Mouse (Mus musculus): ENCODE measurements around the gene Ampd3. TPM values are rescaled to one million over a fixed set of nuclear protein-coding genes. Genes with fewer than 3 reads are reported as not detected.
A peak's percentile ranks its signal among the peaks of the same experiment; 100 is the strongest.

The Ampd3 gene
- polyA plus RNA-seq, 2 experiments = 7.0 to 7.1 TPM

GRCm38 (mm10) chr7:110769094-110769493 lies 1.1 kb downstream of the Ampd3 start:
- Histone ChIP-seq H3K27me3 (ENCODE audit: control insufficient read depth, insufficient read depth, low read length) (peaks cover 8% of the 10 kb centered on the region; the same call in 1 of the 2 replicates), H3K9ac (ENCODE audit: low read depth, low read length, severe bottlenecking) (peak overlapping the region; percentile 76), H3K4me3 (replicated peaks; ENCODE audit: low read length) (peak overlapping the region; percentile 53), H3K4me2 (replicated peaks; ENCODE audit: low read depth, low read length, severe bottlenecking) (peak overlapping the region; percentile 98), H3K36me3 (ENCODE audit: control insufficient read depth, insufficient read depth, low read length) (no peaks in the 10 kb centered on the region), H3K9me3 (ENCODE audit: control insufficient read depth, low read length) (no peaks in the 10 kb centered on the region), H3K4me1 (ENCODE audit: control insufficient read depth, insufficient read depth, low read length) (peaks cover 15% of the 10 kb centered on the region), H3K27ac (replicated peaks; ENCODE audit: low read depth, low read length) (no peak overlapping the region)
- ATAC-seq (ENCODE audit: low FRiP score, low read depth) (no peak), DNase-seq (ENCODE audit: low spot score) (no peak)
- 34% methylated on average over 4 of the region's 4 CpGs for WGBS
- no peak for TF ChIP-seq POLR2A (IDR thresholded peaks at IDR 0.05; ENCODE audit: borderline replicate concordance, extremely low read depth, insufficient read depth, insufficient read length)

GRCm38 (mm10) chr7:110770949-110771348 lies 2.9 kb downstream of the Ampd3 start:
- no peak overlapping the region for H3K4me3 ChIP-seq (replicated peaks; ENCODE audit: low read length)
- no peak overlapping the region for H3K4me2 ChIP-seq (replicated peaks; ENCODE audit: low read depth, low read length, severe bottlenecking)
- H3K4me1 ChIP-seq (ENCODE audit: control insufficient read depth, insufficient read depth, low read length) = peaks cover 18% of the 10 kb centered on the region
- no peaks in the 10 kb centered on the region for H3K36me3 ChIP-seq (ENCODE audit: control insufficient read depth, insufficient read depth, low read length)
- peaks cover 8% of the 10 kb centered on the region; the same call in 1 of the 2 replicates for H3K27me3 ChIP-seq (ENCODE audit: control insufficient read depth, insufficient read depth, low read length)
- DNase-seq (ENCODE audit: low spot score) (no peak), ATAC-seq (ENCODE audit: low FRiP score, low read depth) (no peak)
- no peak overlapping the region for H3K9ac ChIP-seq (ENCODE audit: low read depth, low read length, severe bottlenecking)
- no peak for TF ChIP-seq POLR2A (IDR thresholded peaks at IDR 0.05; ENCODE audit: borderline replicate concordance, extremely low read depth, insufficient read depth, insufficient read length)
- H3K9me3 ChIP-seq (ENCODE audit: control insufficient read depth, low read length) = no peaks in the 10 kb centered on the region
- no peak overlapping the region for H3K27ac ChIP-seq (replicated peaks; ENCODE audit: low read depth, low read length)
- WGBS = 82% methylated on average over 4 of the region's 4 CpGs

- Histone ChIP-seq H3K27ac (replicated peaks; ENCODE audit: low read depth, low read length) (no peak overlapping the region), H3K4me3 (replicated peaks; ENCODE audit: low read length) (no peak overlapping the region), H3K4me1 (ENCODE audit: control insufficient read depth, insufficient read depth, low read length) (peaks cover 21% of the 10 kb centered on the region), H3K9ac (ENCODE audit: low read depth, low read length, severe bottlenecking) (no peak overlapping the region), H3K9me3 (ENCODE audit: control insufficient read depth, low read length) (no peaks in the 10 kb centered on the region), H3K27me3 (ENCODE audit: control insufficient read depth, insufficient read depth, low read length) (peaks cover 8% of the 10 kb centered on the region; the same call in 1 of the 2 replicates), H3K4me2 (replicated peaks; ENCODE audit: low read depth, low read length, severe bottlenecking) (no peak overlapping the region), H3K36me3 (ENCODE audit: control insufficient read depth, insufficient read depth, low read length) (no peaks in the 10 kb centered on the region)
- 75% methylated on average over 3 of the region's 3 CpGs for WGBS
- no peak for TF ChIP-seq POLR2A (IDR thresholded peaks at IDR 0.05; ENCODE audit: borderline replicate concordance, extremely low read depth, insufficient read depth, insufficient read length)
- DNase-seq (ENCODE audit: low spot score) (no peak), ATAC-seq (ENCODE audit: low FRiP score, low read depth) (no peak)
Observed at GRCm38 (mm10) chr7:110772343-110772742, 4.3 kb downstream of the Ampd3 start.

- Histone ChIP-seq H3K36me3 (ENCODE audit: control insufficient read depth, insufficient read depth, low read length) (0 out of 2 replicates have a peak, but pooled peaks cover under 1% of the 10 kb centered on the region), H3K4me2 (replicated peaks; ENCODE audit: low read depth, low read length, severe bottlenecking) (peak overlapping the region; percentile 23; the same call in 1 of the 2 replicates), H3K9ac (ENCODE audit: low read depth, low read length, severe bottlenecking) (no peak overlapping the region), H3K27me3 (ENCODE audit: control insufficient read depth, insufficient read depth, low read length) (0 out of 2 replicates have a peak, but pooled peaks cover 8% of the 10 kb centered on the region), H3K4me1 (ENCODE audit: control insufficient read depth, insufficient read depth, low read length) (peaks cover 24% of the 10 kb centered on the region), H3K27ac (replicated peaks; ENCODE audit: low read depth, low read length) (peak overlapping the region; percentile 67), H3K4me3 (replicated peaks; ENCODE audit: low read length) (no peak overlapping the region), H3K9me3 (ENCODE audit: control insufficient read depth, low read length) (no peaks in the 10 kb centered on the region)
- ATAC-seq (ENCODE audit: low FRiP score, low read depth) (no peak), DNase-seq (ENCODE audit: low spot score) (peak; percentile 71)
- 34% methylated on average over 14 of the region's 14 CpGs for WGBS
- TF ChIP-seq POLR2A (IDR thresholded peaks at IDR 0.05; ENCODE audit: borderline replicate concordance, extremely low read depth, insufficient read depth, insufficient read length) = no peak
Observed at GRCm38 (mm10) chr7:110773204-110774002, 5.4 kb downstream of the Ampd3 start.

GRCm38 (mm10) chr7:110774077-110774476 lies 6.1 kb downstream of the Ampd3 start:
- H3K4me3 ChIP-seq (replicated peaks; ENCODE audit: low read length) = no peak overlapping the region
- peak overlapping the region; percentile 23; the same call in 1 of the 2 replicates for H3K4me2 ChIP-seq (replicated peaks; ENCODE audit: low read depth, low read length, severe bottlenecking)
- DNase-seq (ENCODE audit: low spot score) (no peak), ATAC-seq (ENCODE audit: low FRiP score, low read depth) (no peak)
- H3K36me3 ChIP-seq (ENCODE audit: control insufficient read depth, insufficient read depth, low read length) = 0 out of 2 replicates have a peak, but pooled peaks cover 4% of the 10 kb centered on the region
- peak overlapping the region; percentile 67 for H3K27ac ChIP-seq (replicated peaks; ENCODE audit: low read depth, low read length)
- H3K9ac ChIP-seq (ENCODE audit: low read depth, low read length, severe bottlenecking) = no peak overlapping the region
- H3K27me3 ChIP-seq (ENCODE audit: control insufficient read depth, insufficient read depth, low read length) = 0 out of 2 replicates have a peak, but pooled peaks cover 8% of the 10 kb centered on the region
- no peak for TF ChIP-seq POLR2A (IDR thresholded peaks at IDR 0.05; ENCODE audit: borderline replicate concordance, extremely low read depth, insufficient read depth, insufficient read length)
- peaks cover 20% of the 10 kb centered on the region for H3K4me1 ChIP-seq (ENCODE audit: control insufficient read depth, insufficient read depth, low read length)
- 71% methylated on average over 1 of the region's 1 CpGs for WGBS
- no peaks in the 10 kb centered on the region for H3K9me3 ChIP-seq (ENCODE audit: control insufficient read depth, low read length)

Data from limb, embryonic 14.5 days (tissue).